Mouse (Mus musculus): ENCODE data around the gene Sh3kbp1. TPM values are rescaled to one million over a fixed set of nuclear protein-coding genes. Genes with fewer than 3 reads are reported as not detected.
A peak's percentile ranks its signal among the peaks of the same experiment; 100 is the strongest.

Gene Sh3kbp1
- total and polyA plus RNA-seq, 2 experiments from 2014 or later: 46.7 to 58.8 TPM

GRCm38 (mm10) chrX:159627588-159628566 is 805 bp downstream of the Sh3kbp1 start:
- Histone ChIP-seq H3K36me3 (ENCODE audit: insufficient read depth) (no peaks in the 10 kb centered on the region), H3K4me2 (ENCODE audit: low read depth) (peak overlapping the region; percentile 59), H3K27me3 (ENCODE audit: insufficient read depth, low read length) (no peaks in the 10 kb centered on the region; the same call in 1 of the 2 replicates), H3K9me3 (ENCODE audit: low read length) (no peaks in the 10 kb centered on the region), H3K4me3 (ENCODE audit: low read depth, low read length) (peak overlapping the region; percentile 53), H3K27ac (ENCODE audit: low read depth, low read length) (peak overlapping the region; percentile 70), H3K9ac (peak overlapping the region; percentile 60), H3K4me1 (ENCODE audit: insufficient read depth) (no peaks in the 10 kb centered on the region)
- ATAC-seq (peak; percentile 61), DNase-seq (peak; percentile 33)
- WGBS: 29% methylated on average over 54 of the region's 56 CpGs
- peak; percentile 36 for TF ChIP-seq CTCF (IDR thresholded peaks at IDR 0.05; ENCODE audit: low read depth)

GRCm38 (mm10) chrX:159628629-159629028 is 1.6 kb downstream of the Sh3kbp1 start:
- Histone ChIP-seq H3K36me3 (ENCODE audit: insufficient read depth) (no peaks in the 10 kb centered on the region), H3K4me2 (ENCODE audit: low read depth) (peak overlapping the region; percentile 59), H3K27me3 (ENCODE audit: insufficient read depth, low read length) (no peaks in the 10 kb centered on the region; the same call in 1 of the 2 replicates), H3K4me3 (ENCODE audit: low read depth, low read length) (peak overlapping the region; percentile 53), H3K4me1 (ENCODE audit: insufficient read depth) (no peaks in the 10 kb centered on the region), H3K9me3 (ENCODE audit: low read length) (no peaks in the 10 kb centered on the region), H3K27ac (ENCODE audit: low read depth, low read length) (no peak overlapping the region), H3K9ac (peak overlapping the region; percentile 60; the same call in 1 of the 2 replicates)
- 47% methylated on average over 4 of the region's 4 CpGs for WGBS
- ATAC-seq (no peak), DNase-seq (no peak)
- no peak for TF ChIP-seq CTCF (IDR thresholded peaks at IDR 0.05; ENCODE audit: low read depth)

GRCm38 (mm10) chrX:159629203-159629602 is 2.1 kb downstream of the Sh3kbp1 start:
- TF ChIP-seq CTCF (IDR thresholded peaks at IDR 0.05; ENCODE audit: low read depth): no peak
- Histone ChIP-seq H3K36me3 (ENCODE audit: insufficient read depth) (no peaks in the 10 kb centered on the region), H3K4me1 (ENCODE audit: insufficient read depth) (no peaks in the 10 kb centered on the region), H3K9me3 (ENCODE audit: low read length) (no peaks in the 10 kb centered on the region), H3K27me3 (ENCODE audit: insufficient read depth, low read length) (no peaks in the 10 kb centered on the region; the same call in 1 of the 2 replicates), H3K27ac (ENCODE audit: low read depth, low read length) (no peak overlapping the region), H3K4me2 (ENCODE audit: low read depth) (peak overlapping the region; percentile 59), H3K4me3 (ENCODE audit: low read depth, low read length) (peak overlapping the region; percentile 53), H3K9ac (no peak overlapping the region)
- DNase-seq (no peak), ATAC-seq (no peak)
- WGBS: 41% methylated on average over 2 of the region's 2 CpGs

- no peaks in the 10 kb centered on the region for H3K36me3 ChIP-seq (ENCODE audit: insufficient read depth)
- no peaks in the 10 kb centered on the region for H3K9me3 ChIP-seq (ENCODE audit: low read length)
- ATAC-seq (no peak), DNase-seq (no peak)
- H3K27ac ChIP-seq (ENCODE audit: low read depth, low read length): no peak overlapping the region
- WGBS: 87% methylated on average over 3 of the region's 4 CpGs
- no peak for TF ChIP-seq CTCF (IDR thresholded peaks at IDR 0.05; ENCODE audit: low read depth)
- no peak overlapping the region for H3K4me2 ChIP-seq (ENCODE audit: low read depth)
- no peak overlapping the region for H3K4me3 ChIP-seq (ENCODE audit: low read depth, low read length)
- H3K4me1 ChIP-seq (ENCODE audit: insufficient read depth): no peaks in the 10 kb centered on the region
- no peak overlapping the region for H3K9ac ChIP-seq
- no peaks in the 10 kb centered on the region for H3K27me3 ChIP-seq (ENCODE audit: insufficient read depth, low read length)
These were observed 11.6 kb downstream of the Sh3kbp1 start for GRCm38 (mm10) chrX:159638500-159639227.

DNA sequence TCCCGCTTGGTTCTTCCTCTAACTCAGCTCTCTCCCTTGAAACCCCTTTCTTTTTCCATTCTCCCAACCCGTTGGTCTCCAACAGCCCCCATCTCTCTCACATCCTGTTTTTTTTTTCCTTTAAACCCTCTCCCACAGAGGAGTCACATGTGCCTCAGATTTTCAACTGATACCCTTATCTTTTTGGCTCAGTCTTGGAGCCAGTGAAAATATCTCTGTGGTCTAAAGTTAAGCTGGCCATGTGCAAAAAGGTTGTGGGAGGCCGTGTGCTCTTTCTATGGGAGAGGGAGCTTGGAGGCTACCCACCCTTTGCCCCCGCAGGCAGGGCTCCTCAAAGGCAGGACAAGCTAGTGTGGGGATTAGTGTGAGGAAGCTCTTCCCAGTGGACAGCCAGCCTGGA is 12.9 kb downstream of the Sh3kbp1 start:
- H3K27ac ChIP-seq (ENCODE audit: low read depth, low read length): no peak overlapping the region
- no peak overlapping the region for H3K4me3 ChIP-seq (ENCODE audit: low read depth, low read length)
- no peak overlapping the region for H3K9ac ChIP-seq
- H3K4me1 ChIP-seq (ENCODE audit: insufficient read depth): no peaks in the 10 kb centered on the region
- TF ChIP-seq CTCF (IDR thresholded peaks at IDR 0.05; ENCODE audit: low read depth): no peak
- H3K27me3 ChIP-seq (ENCODE audit: insufficient read depth, low read length): no peaks in the 10 kb centered on the region
- no peaks in the 10 kb centered on the region for H3K36me3 ChIP-seq (ENCODE audit: insufficient read depth)
- no peaks in the 10 kb centered on the region for H3K9me3 ChIP-seq (ENCODE audit: low read length)
- no peak overlapping the region for H3K4me2 ChIP-seq (ENCODE audit: low read depth)
- ATAC-seq: no peak
- DNase-seq: no peak
- 67% methylated on average over 4 of the region's 4 CpGs for WGBS

DNA sequence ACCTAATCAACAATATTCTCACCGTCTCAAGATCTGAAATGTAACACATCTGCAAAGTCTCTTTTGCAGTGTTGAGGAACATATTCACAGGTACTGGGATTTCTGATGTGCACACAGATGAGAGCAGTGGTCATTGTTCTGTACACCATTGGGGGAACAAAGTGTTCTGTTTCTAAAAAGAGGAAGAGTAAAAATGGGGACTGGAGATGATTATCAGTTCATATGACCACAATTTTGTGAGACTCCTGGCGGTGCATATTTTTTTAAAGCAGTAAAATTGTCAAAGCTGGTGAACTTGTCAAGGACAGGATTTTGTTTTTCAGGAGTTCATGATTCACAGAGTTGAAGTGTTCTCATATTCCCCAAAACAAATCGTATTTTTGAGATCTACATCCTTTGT is 18.2 kb downstream of the Sh3kbp1 start:
- H3K4me1 ChIP-seq (ENCODE audit: insufficient read depth): no peaks in the 10 kb centered on the region
- H3K9me3 ChIP-seq (ENCODE audit: low read length): no peaks in the 10 kb centered on the region
- H3K27me3 ChIP-seq (ENCODE audit: insufficient read depth, low read length): no peaks in the 10 kb centered on the region
- no peak overlapping the region for H3K4me2 ChIP-seq (ENCODE audit: low read depth)
- WGBS: 85% methylated on average over 3 of the region's 3 CpGs
- H3K4me3 ChIP-seq (ENCODE audit: low read depth, low read length): no peak overlapping the region
- ATAC-seq (no peak), DNase-seq (no peak)
- TF ChIP-seq CTCF (IDR thresholded peaks at IDR 0.05; ENCODE audit: low read depth): no peak
- H3K27ac ChIP-seq (ENCODE audit: low read depth, low read length): no peak overlapping the region
- H3K9ac ChIP-seq: no peak overlapping the region
- no peaks in the 10 kb centered on the region for H3K36me3 ChIP-seq (ENCODE audit: insufficient read depth)

All from forebrain, postnatal 0 days (tissue).